ENCODE assay signal across 8 mouse cellular contexts in the genomic region with DNA sequence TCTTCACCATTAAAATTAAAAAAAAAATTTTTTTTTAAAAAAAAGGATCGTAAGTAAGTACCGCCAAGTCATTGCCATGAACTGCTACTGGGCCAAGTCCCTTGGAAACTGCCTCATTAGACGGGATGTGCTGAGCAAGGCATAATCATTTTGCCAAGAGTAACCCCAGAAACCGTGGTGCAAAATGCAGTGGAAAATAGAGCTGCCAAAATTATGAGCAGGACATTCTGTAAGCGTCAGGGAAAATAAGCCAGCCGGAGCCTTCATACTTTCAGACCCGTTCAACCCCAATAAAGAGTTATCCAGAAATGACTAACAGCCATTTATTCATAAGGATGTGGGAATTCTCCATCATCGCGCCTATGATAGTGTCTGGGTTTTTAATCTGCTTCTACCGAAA.
DNase-seq lines count a peak whose midpoint lies in the region; ATAC-seq and TF ChIP-seq lines count a peak whose summit lies in the region.

No protein-coding gene starts in this region.

- TF ChIP-seq CTCF in midbrain, postnatal 0 days (IDR thresholded peaks at IDR 0.05): no peak

- peaks cover 21% of the 10 kb centered on the region for H3K27me3 ChIP-seq in megakaryocyte, embryonic 14.5 days (replicated peaks)
- H3K27me3 ChIP-seq in forebrain, embryonic 14.5 days (replicated peaks; ENCODE audit: control insufficient read depth, insufficient read depth, low read length): no peaks in the 10 kb centered on the region
- no peaks in the 10 kb centered on the region for H3K27me3 ChIP-seq in kidney, embryonic 16.5 days (ENCODE audit: insufficient read depth, low read length)
- H3K27me3 ChIP-seq in midbrain, postnatal 0 days (ENCODE audit: insufficient read depth, low read length): no peaks in the 10 kb centered on the region

- H3K4me1 ChIP-seq in megakaryocyte, embryonic 14.5 days: peaks cover 25% of the 10 kb centered on the region
- peaks cover 46% of the 10 kb centered on the region for H3K4me1 ChIP-seq in forebrain, embryonic 14.5 days (ENCODE audit: control insufficient read depth, insufficient read depth, low read length)
- H3K4me1 ChIP-seq in kidney, embryonic 16.5 days (ENCODE audit: insufficient read depth, low read length): peaks cover 49% of the 10 kb centered on the region
- 0 out of 2 replicates have a peak, but pooled peaks cover 10% of the 10 kb centered on the region for H3K4me1 ChIP-seq in midbrain, postnatal 0 days (ENCODE audit: insufficient read depth, low read length)

- H3K9ac ChIP-seq in forebrain, embryonic 14.5 days (ENCODE audit: low read length): peak overlapping the region; percentile 71
- peak overlapping the region; percentile 76 for H3K9ac ChIP-seq in kidney, embryonic 16.5 days (replicated peaks; ENCODE audit: low read length)
- H3K9ac ChIP-seq in midbrain, postnatal 0 days (replicated peaks; ENCODE audit: low read length, poor library complexity, severe bottlenecking): peak overlapping the region; percentile 61

- 5% methylated on average over 10 of the region's 10 CpGs for WGBS in forebrain, embryonic 14.5 days
- WGBS in kidney, embryonic 16.5 days: 14% methylated on average over 10 of the region's 10 CpGs
- 8% methylated on average over 10 of the region's 10 CpGs for WGBS in midbrain, postnatal 0 days

- peak; percentile 56 for DNase-seq in forebrain, embryonic 14.5 days (ENCODE audit: low spot score)
- no peak for DNase-seq in midbrain, postnatal 0 days (ENCODE audit: low spot score)
- DNase-seq in adrenal gland, postnatal 14 days: no peak
- DNase-seq in layer of hippocampus, postnatal 10 days (ENCODE audit: low spot score in 2 of 2): no peak
- no peak for DNase-seq in ovary, postnatal 36 days (ENCODE audit: low spot score)

- peak overlapping the region; percentile 80 for H3K27ac ChIP-seq in forebrain, embryonic 14.5 days (ENCODE audit: low read depth, low read length)
- H3K27ac ChIP-seq in kidney, embryonic 16.5 days (ENCODE audit: low read length): peak overlapping the region; percentile 97
- H3K27ac ChIP-seq in midbrain, postnatal 0 days (ENCODE audit: low read depth, low read length): peak overlapping the region; percentile 85

- H3K4me2 ChIP-seq in forebrain, embryonic 14.5 days (ENCODE audit: low read length): peak overlapping the region; percentile 75
- H3K4me2 ChIP-seq in kidney, embryonic 16.5 days (replicated peaks; ENCODE audit: low read depth, low read length): peak overlapping the region; percentile 67
- peak overlapping the region; percentile 74 for H3K4me2 ChIP-seq in midbrain, postnatal 0 days (ENCODE audit: low read depth, low read length, poor library complexity, severe bottlenecking)

- ATAC-seq in megakaryocyte, adult 5-6 weeks (ENCODE audit: poor library complexity, severe bottlenecking): no peak
- ATAC-seq in forebrain, embryonic 14.5 days: no peak
- no peak for ATAC-seq in kidney, embryonic 16.5 days (ENCODE audit: low FRiP score, low TSS enrichment)
- ATAC-seq in midbrain, postnatal 0 days (ENCODE audit: low FRiP score): no peak

- H3K36me3 ChIP-seq in megakaryocyte, embryonic 14.5 days (replicated peaks; ENCODE audit: low read length): no peaks in the 10 kb centered on the region
- H3K36me3 ChIP-seq in forebrain, embryonic 14.5 days (ENCODE audit: control insufficient read depth, insufficient read depth, low read length): no peaks in the 10 kb centered on the region
- H3K36me3 ChIP-seq in kidney, embryonic 16.5 days (ENCODE audit: insufficient read depth, low read length): no peaks in the 10 kb centered on the region
- H3K36me3 ChIP-seq in midbrain, postnatal 0 days (ENCODE audit: insufficient read depth, low read length): no peaks in the 10 kb centered on the region

- no peaks in the 10 kb centered on the region for H3K9me3 ChIP-seq in megakaryocyte, embryonic 14.5 days
- H3K9me3 ChIP-seq in forebrain, embryonic 14.5 days (replicated peaks; ENCODE audit: control insufficient read depth, low read length): no peaks in the 10 kb centered on the region
- no peaks in the 10 kb centered on the region for H3K9me3 ChIP-seq in kidney, embryonic 16.5 days (ENCODE audit: low read length)
- H3K9me3 ChIP-seq in midbrain, postnatal 0 days (ENCODE audit: low read length): no peaks in the 10 kb centered on the region

- peak overlapping the region; percentile 94 for H3K4me3 ChIP-seq in megakaryocyte, embryonic 14.5 days (replicated peaks)
- peak overlapping the region; percentile 53 for H3K4me3 ChIP-seq in forebrain, embryonic 14.5 days (ENCODE audit: low read depth, low read length)
- peak overlapping the region; percentile 70 for H3K4me3 ChIP-seq in kidney, embryonic 16.5 days (ENCODE audit: low read length)
- peak overlapping the region; percentile 61 for H3K4me3 ChIP-seq in midbrain, postnatal 0 days (ENCODE audit: low read depth, low read length)
